Mouse (Mus musculus) stomach, postnatal 0 days (tissue): Measurements from ENCODE around the gene Hist1h2ad. TPM values are rescaled to one million over a fixed set of nuclear protein-coding genes. Genes with fewer than 3 reads are reported as not detected.
"Not testable (repeated sequence)": the region's sequence is repeated elsewhere in the genome, so short reads cannot be mapped to it uniquely, and the experiment has no call there.

Experiments used
- ATAC-seq: fragments of 200-750 bp; cut with Nextera tagmentation; 2 replicates; pipeline ENCODE4 v1.8.0; 2017; ENCODE audit not compliant: low FRiP score, low TSS enrichment
- DNase-seq: peaks from one replicate; pipeline ENCODE4 v3.0.0-alpha.2; 2016; ENCODE audit warnings: low spot score
- H3K27ac ChIP-seq: fragments of 300-500 bp; sonication (generic); replicated peaks from 2 replicates; pipeline ENCODE4 v1.5.1; 2014; ENCODE audit warnings: mild to moderate bottlenecking, control low read depth
- H3K27me3 ChIP-seq: fragments of 300-500 bp; sonication (generic); 2 replicates; pipeline ENCODE4 v1.6.1; 2014; ENCODE audit warnings: low read length; ENCODE audit not compliant: control insufficient read depth, insufficient read depth
- H3K36me3 ChIP-seq: fragments of 300-500 bp; sonication (generic); 2 replicates; pipeline ENCODE4 v1.6.1; 2014; ENCODE audit warnings: low read length, mixed read lengths; ENCODE audit not compliant: control insufficient read depth, insufficient read depth
- H3K4me1 ChIP-seq: fragments of 300-500 bp; sonication (generic); replicated peaks from 2 replicates; pipeline ENCODE4 v1.6.1; 2014; ENCODE audit warnings: antibody characterized with exemption; ENCODE audit not compliant: control insufficient read depth, insufficient read depth
- H3K4me2 ChIP-seq: fragments of 300-500 bp; sonication (generic); replicated peaks from 2 replicates; pipeline ENCODE4 v1.6.1; 2014; ENCODE audit warnings: low read depth, mild to moderate bottlenecking, control low read depth, moderate library complexity
- H3K4me3 ChIP-seq: fragments of 300-500 bp; sonication (generic); 2 replicates; pipeline ENCODE4 v1.5.1; 2014; ENCODE audit warnings: low read depth, low read length, control low read depth
- H3K9ac ChIP-seq: fragments of 300-500 bp; sonication (generic); 2 replicates; pipeline ENCODE4 v1.6.1; 2014; ENCODE audit warnings: mild to moderate bottlenecking, low read length, control low read depth, mixed read lengths
- H3K9me3 ChIP-seq: fragments of 300-500 bp; sonication (generic); 2 replicates; pipeline ENCODE4 v1.6.1; 2016; ENCODE audit warnings: low read length; ENCODE audit not compliant: control insufficient read depth
- CTCF ChIP-seq: IDR thresholded peaks from 2 replicates; pipeline ENCODE4 v1.5.1; 2016; ENCODE audit warnings: antibody characterized with exemption, low read depth, mild to moderate bottlenecking, moderate library complexity
- EP300 ChIP-seq: optimal IDR thresholded peaks from 2 replicates; pipeline ENCODE3; 2016; ENCODE audit warnings: antibody characterized with exemption
- WGBS: fragments of 180-500 bp; shearing (Covaris S2); extraction: QIAGEN DNeasy Blood & Tissue Kit; methylation state at CpG from one replicate; pipeline ENCODE4 v1.1.7; 2014; 5-methylcytosine and 5-hydroxymethylcytosine counted together
- polyA plus RNA-seq: library from polyadenylated mRNA; unstranded; fragments of >200 nt; fragmentation: Nextera tagmentation; extraction: Ambion mirVana; gene quantifications from 2 replicates; pipeline ENCODE4 v1.2.1, GENCODE M21; 2015

Gene Hist1h2ad
- polyA plus RNA-seq, 1 experiment from 2014 or later = 0.79 TPM

DNA sequence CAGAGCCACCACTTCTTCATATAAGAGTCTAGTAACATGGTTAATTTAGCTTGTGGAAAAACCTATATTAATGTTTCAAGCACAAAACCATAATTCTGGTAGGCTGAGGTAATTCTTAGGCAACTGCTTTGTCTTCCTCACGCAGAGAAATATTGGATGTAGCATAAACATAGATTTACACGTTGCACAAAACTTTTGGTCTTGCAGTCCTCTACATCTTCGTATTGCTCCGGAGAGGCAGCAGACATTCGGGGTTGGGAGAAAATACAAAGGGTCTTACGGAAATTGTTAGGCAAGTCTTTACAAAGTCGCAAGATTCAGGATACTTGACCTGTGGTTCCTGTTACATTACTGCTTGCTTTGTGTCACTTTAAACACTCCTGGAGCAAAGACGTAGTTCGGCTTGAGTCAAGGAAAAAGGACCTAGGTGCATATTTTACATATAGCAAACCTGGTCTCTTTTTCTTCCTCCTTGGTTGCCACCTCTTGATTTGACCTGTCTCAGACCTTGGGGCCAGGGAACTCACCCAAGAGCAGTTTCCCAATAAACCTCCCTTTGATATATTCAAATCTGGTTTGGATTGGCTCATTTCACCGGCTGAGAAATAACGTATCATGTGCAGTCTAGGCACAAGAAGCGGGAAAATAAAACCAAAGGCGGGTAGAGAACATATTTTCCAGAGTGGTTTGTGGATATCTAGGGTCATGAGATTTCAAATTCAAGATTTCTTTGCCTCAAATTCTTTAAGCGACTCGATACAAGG is 39.6 kb upstream of the Hist1h2ad start:
- under 1% methylated on average over 15 of the region's 15 CpGs for WGBS
- Histone ChIP-seq H3K4me3 (peak overlapping the region; percentile 45), H3K27me3 (no peaks in the 10 kb centered on the region), H3K4me1 (no peaks in the 10 kb centered on the region), H3K4me2 (peak overlapping the region; percentile 73), H3K36me3 (no peaks in the 10 kb centered on the region), H3K9me3 (no peaks in the 10 kb centered on the region), H3K9ac (peak overlapping the region; percentile 57), H3K27ac (peak overlapping the region; percentile 74)
- DNase-seq (no peak), ATAC-seq (no peak)
- no peak for TF ChIP-seq EP300
- TF ChIP-seq CTCF = no peak

DNA sequence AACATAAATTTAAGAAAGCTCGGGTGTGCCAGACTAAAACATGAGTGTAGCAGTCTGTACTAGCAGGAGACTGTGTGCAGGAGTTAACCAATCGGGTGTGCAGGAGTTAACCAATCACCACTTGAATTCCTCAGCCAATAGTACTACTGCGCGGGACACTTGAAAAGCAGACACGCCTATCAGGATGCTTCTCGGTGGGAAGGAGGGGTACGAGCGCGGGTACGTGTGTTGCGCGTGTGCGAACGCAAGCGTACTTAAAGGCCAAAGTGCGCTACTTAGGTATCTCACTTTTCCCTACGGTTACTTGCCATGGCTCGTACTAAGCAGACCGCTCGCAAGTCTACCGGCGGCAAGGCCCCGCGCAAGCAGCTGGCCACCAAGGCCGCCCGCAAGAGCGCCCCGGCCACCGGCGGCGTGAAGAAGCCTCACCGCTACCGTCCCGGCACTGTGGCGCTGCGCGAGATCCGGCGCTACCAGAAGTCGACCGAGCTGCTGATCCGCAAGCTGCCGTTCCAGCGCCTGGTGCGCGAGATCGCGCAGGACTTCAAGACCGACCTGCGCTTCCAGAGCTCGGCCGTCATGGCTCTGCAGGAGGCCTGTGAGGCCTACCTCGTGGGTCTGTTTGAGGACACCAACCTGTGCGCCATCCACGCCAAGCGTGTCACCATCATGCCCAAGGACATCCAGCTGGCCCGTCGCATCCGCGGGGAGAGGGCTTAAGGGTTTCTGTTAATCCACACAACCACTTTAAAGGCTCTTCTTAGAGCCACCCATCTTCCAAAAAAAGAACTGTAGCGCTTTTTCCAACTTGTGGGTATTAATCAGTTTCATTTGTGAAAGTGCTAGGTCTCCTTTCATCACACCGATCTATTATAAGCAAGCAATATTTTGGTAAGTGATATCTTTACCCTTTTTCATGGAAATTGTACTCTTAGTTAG is 38.8 kb upstream of the Hist1h2ad start, which contains the start of gene Hist1h3g:
Hist1h3g (plus strand) TSS at position 286 of the 939 bp plus-strand sequence.
- H3K27me3 ChIP-seq, H3K36me3 ChIP-seq, H3K4me1 ChIP-seq, H3K9me3 ChIP-seq: not testable (repeated sequence)
- WGBS = under 1% methylated on average over 37 of the region's 62 CpGs
- Histone ChIP-seq H3K4me2 (peak within 1 kb of the TSS; percentile 73), H3K9ac (peak within 1 kb of the TSS; percentile 57), H3K27ac (peak within 1 kb of the TSS; percentile 74), H3K4me3 (peak within 1 kb of the TSS; percentile 45)
- DNase-seq (peak; percentile 86), ATAC-seq (peak; percentile 87)

DNA sequence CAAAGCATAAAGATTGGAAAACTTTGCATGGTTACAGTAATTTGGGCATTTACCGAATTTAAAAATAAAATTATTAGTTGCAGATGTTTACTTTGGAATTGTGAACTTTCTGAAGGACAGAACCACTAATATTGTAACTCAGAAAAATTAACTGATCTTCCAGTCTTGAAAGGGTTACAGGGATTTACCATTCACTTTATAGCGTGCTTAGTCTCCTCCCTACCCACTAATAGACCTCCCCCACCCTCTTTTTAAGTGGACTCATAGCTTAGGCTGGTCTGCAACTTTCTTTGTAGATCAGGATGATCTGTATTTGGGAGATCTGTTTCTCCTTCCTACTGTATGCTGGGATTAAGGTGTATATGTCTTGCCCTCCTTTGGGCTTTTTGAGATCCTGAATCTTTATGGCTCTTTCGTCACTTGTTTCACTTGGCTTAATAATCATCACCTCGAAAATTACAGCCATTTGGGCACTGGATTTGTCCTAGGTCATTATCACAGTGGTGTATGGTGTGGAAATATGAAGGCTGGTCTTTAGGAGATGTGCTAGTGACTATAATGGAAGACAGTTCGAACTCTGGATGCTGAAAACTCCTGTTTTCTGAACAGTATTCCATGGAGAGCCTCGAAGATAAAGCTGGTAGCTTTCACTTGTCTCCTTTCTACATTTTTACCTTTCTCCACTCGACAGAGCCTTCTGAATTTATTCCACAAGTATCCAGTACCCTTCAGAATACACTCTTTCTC is 37.9 kb upstream of the Hist1h2ad start:
- no peak overlapping the region for H3K27ac ChIP-seq
- peak overlapping the region; percentile 73 for H3K4me2 ChIP-seq
- no peak for DNase-seq
- H3K27me3 ChIP-seq = no peaks in the 10 kb centered on the region
- no peaks in the 10 kb centered on the region for H3K36me3 ChIP-seq
- WGBS = 14% methylated on average over 7 of the region's 7 CpGs
- H3K9ac ChIP-seq = peak overlapping the region; percentile 35; the same call in 1 of the 2 replicates
- TF ChIP-seq CTCF = no peak
- no peak for TF ChIP-seq EP300
- no peaks in the 10 kb centered on the region for H3K9me3 ChIP-seq
- H3K4me1 ChIP-seq = no peaks in the 10 kb centered on the region
- H3K4me3 ChIP-seq = peak overlapping the region; percentile 45
- ATAC-seq = no peak

DNA sequence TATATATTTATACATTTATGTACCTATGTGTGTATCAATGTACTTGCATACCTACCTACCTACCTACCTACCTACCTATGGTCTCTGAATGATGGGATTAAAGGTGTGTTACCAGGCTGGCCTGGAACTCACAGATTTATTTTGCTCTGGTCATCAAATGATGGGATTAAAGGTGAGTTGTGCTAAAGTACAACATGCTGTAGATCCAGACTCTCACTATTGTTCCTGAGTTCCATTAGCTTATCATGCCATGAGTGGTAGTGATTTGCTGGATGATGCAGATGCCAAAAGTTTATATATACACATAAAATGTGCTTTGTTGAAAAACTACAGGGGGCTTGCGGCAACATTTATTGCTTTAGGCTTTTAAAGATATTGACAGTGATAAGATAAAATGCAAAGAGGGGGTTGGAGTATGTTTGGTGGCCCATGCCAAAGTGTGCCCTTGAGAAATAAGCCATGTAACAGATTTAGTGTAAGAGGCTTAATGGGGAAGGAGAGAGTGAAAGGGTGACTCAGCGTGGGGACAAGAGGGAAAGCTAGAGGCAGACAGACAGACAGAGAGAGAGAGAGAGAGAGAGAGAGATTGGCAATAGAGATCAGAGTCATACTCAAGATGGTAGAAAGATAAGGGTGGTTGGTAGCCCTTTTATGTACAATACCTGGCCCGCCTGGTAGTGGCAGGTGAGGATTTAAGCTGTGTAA is 37.0 kb upstream of the Hist1h2ad start:
- H3K9ac ChIP-seq = no peak overlapping the region
- H3K9me3 ChIP-seq = no peaks in the 10 kb centered on the region
- H3K36me3 ChIP-seq = no peaks in the 10 kb centered on the region
- DNase-seq (no peak), ATAC-seq (no peak)
- no peaks in the 10 kb centered on the region for H3K27me3 ChIP-seq
- no peak overlapping the region for H3K27ac ChIP-seq
- 69% methylated on average over 3 of the region's 3 CpGs for WGBS
- H3K4me3 ChIP-seq = no peak overlapping the region
- H3K4me1 ChIP-seq = no peaks in the 10 kb centered on the region
- H3K4me2 ChIP-seq = no peak overlapping the region
- no peak for TF ChIP-seq EP300
- TF ChIP-seq CTCF = no peak

DNA sequence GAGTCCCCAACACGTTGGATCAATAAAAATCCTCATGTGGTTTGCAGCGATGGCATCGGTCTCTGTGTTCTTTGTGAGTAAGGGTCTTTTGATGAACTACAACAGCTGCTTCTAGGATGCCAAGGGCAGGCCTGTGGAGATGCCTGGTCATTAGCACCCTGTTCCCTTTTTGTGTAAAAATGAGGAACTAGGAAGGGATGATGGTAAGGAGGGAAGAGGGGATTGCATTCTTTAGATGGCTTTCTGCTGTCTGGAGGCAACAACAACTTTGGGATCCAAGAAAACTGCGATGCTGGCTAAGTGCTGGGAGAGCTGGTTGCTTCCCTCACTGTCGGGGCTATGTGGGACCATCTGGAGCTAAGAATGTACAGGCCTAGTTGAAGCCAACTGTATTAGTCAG is 35.9 kb upstream of the Hist1h2ad start:
- Histone ChIP-seq H3K27ac (no peak overlapping the region), H3K36me3 (no peaks in the 10 kb centered on the region), H3K9ac (no peak overlapping the region), H3K27me3 (no peaks in the 10 kb centered on the region), H3K4me2 (no peak overlapping the region), H3K4me1 (no peaks in the 10 kb centered on the region), H3K9me3 (no peaks in the 10 kb centered on the region), H3K4me3 (no peak overlapping the region)
- DNase-seq (no peak), ATAC-seq (no peak)
- TF ChIP-seq EP300 (no peak), CTCF (no peak)
- 69% methylated on average over 5 of the region's 5 CpGs for WGBS

DNA sequence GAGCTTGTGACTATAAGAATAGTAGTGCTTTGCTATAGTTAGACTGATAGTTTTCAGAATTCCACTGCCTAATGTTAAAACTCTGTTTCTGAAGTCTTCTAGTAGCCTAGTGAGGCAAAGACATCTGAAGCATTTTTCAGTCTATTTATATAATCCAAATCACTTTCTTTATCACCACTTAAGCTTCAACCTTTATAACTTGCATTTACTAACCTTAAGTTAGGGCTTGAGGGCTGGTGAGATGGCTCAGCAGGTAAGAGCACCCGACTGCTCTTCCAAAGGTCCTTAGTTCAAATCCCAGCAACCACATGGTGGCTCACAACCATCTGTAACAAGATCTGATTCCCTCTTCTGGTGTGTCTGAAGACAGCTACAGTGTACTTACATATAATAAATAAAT is 34.4 kb upstream of the Hist1h2ad start:
- H3K9ac ChIP-seq, H3K4me2 ChIP-seq, H3K27ac ChIP-seq, H3K27me3 ChIP-seq, H3K4me3 ChIP-seq, H3K4me1 ChIP-seq, H3K36me3 ChIP-seq, ATAC-seq, H3K9me3 ChIP-seq, DNase-seq: not testable (repeated sequence)
- WGBS = 67% methylated on average over 1 of the region's 1 CpGs
